Comparison of ENCODE assay signal across 8 mouse cellular contexts in genomic region chr4:137719378-137720077, GRCm38 (mm10). TPM values are rescaled to one million over a fixed set of nuclear protein-coding genes. Genes with fewer than 3 reads are reported as not detected.
DNase-seq lines count a peak whose midpoint lies in the region; ATAC-seq lines count a peak whose summit lies in the region.

No protein-coding gene starts in this region.

- no peaks in the 10 kb centered on the region; the same call in 1 of the 2 replicates for H3K27me3 ChIP-seq in midbrain, embryonic 16.5 days (ENCODE audit: control insufficient read depth, insufficient read depth, low read depth, low read length)

- H3K4me1 ChIP-seq in midbrain, embryonic 16.5 days (ENCODE audit: control insufficient read depth, insufficient read depth, low read length), result peaks cover 24% of the 10 kb centered on the region; the same call in 1 of the 2 replicates

- no peak overlapping the region for H3K4me2 ChIP-seq in midbrain, embryonic 16.5 days (ENCODE audit: low read length)

- peak overlapping the region; percentile 74 for H3K27ac ChIP-seq in midbrain, embryonic 16.5 days (ENCODE audit: low read length)

- peak; percentile 81 to 90 for DNase-seq in adrenal gland, adult (ENCODE audit: inconsistent age in 2 of 2, low spot score in 1 of 2)
- no peak for DNase-seq in adrenal gland, postnatal 4 days (ENCODE audit: low spot score in 2 of 2)
- DNase-seq in adrenal gland, postnatal 25 days, result peak; percentile 54
- peak; percentile 29 for DNase-seq in forelimb bud, embryonic 11.5 days (ENCODE audit: low read depth, low spot score)
- DNase-seq in left cerebral cortex, adult 8-10 months (ENCODE audit: low spot score in 2 of 2), result no peak
- DNase-seq in kidney, adult 9 months, result no peak
- no peak for DNase-seq in left cerebral cortex, postnatal 36 days (ENCODE audit: low spot score in 2 of 2)

- no peak; the same call in 1 of the 2 replicates for ATAC-seq in midbrain, embryonic 16.5 days

- peaks cover 10% of the 10 kb centered on the region for H3K36me3 ChIP-seq in midbrain, embryonic 16.5 days (ENCODE audit: control insufficient read depth, insufficient read depth, low read length)

- no peaks in the 10 kb centered on the region for H3K9me3 ChIP-seq in midbrain, embryonic 16.5 days (replicated peaks; ENCODE audit: control insufficient read depth, low read length, poor library complexity, severe bottlenecking)

- no peak overlapping the region for H3K4me3 ChIP-seq in midbrain, embryonic 16.5 days (ENCODE audit: low read depth, low read length)

- intact Hi-C loops in left cerebral cortex, postnatal 36 days (cut with DNase I), result no loop called here

- WGBS in midbrain, embryonic 16.5 days, result 30% methylated on average over 15 of the region's 15 CpGs

- H3K9ac ChIP-seq in midbrain, embryonic 16.5 days (ENCODE audit: low read depth, low read length), result peak overlapping the region; percentile 45

RNA-seq across cellular contexts. Expression of gene Rap1gap, which starts 55.0 kb away (rescaled TPM):
- total RNA-seq in adrenal gland, postnatal 4 days (2021), result 10 to 100 TPM; 83.5 to 96.1 TPM
- 97.3 and 130 TPM in 2 replicates for total RNA-seq in adrenal gland, postnatal 25 days (2021)
- 83.0 and 105 TPM in 2 replicates for polyA plus RNA-seq in midbrain, embryonic 16.5 days (2015; fragmentation: Nextera tagmentation; extraction: Ambion mirVana)
- 100 to 1,000 TPM; 338 to 399 (median 364) TPM for total RNA-seq in left cerebral cortex, adult 8-10 months (2022)
- 100 to 1,000 TPM; 311 to 333 TPM for total RNA-seq in left cerebral cortex, postnatal 36 days (2021)

Comparison
In these comparisons a context has a peak if more than half of its experiments do, and no peak if none do; other contexts are left out.
1. DNase-seq: peak in adrenal gland, adult (2 of 2), adrenal gland, postnatal 25 days (single experiment) and forelimb bud, embryonic 11.5 days (single experiment); none in adrenal gland, postnatal 4 days (0 of 2), left cerebral cortex, adult 8-10 months (0 of 2), kidney, adult 9 months (single experiment) and left cerebral cortex, postnatal 36 days (0 of 2).